Mouse (Mus musculus) hindbrain, postnatal 0 days (tissue): ENCODE data around the gene Nadk. TPM values are rescaled to one million over a fixed set of nuclear protein-coding genes. Genes with fewer than 3 reads are reported as not detected.

ENCODE experiments used
- ATAC-seq: fragments of 200-750 bp; cut with Nextera tagmentation; 2 replicates; pipeline ENCODE4 v1.8.0; 2017; ENCODE audit warnings: mild to moderate bottlenecking, moderate TSS enrichment, moderate library complexity
- DNase-seq: peaks from one replicate; pipeline ENCODE4 v3.0.0-alpha.2; 2015; ENCODE audit warnings: low spot score
- H3K27ac ChIP-seq: fragments of 300-500 bp; sonication (generic); 2 replicates; pipeline ENCODE4 v1.5.1; 2014; ENCODE audit warnings: mild to moderate bottlenecking
- H3K27me3 ChIP-seq: fragments of 300-500 bp; sonication (generic); 2 replicates; pipeline ENCODE4 v1.6.1; 2014; ENCODE audit warnings: low read length, mixed read lengths; ENCODE audit not compliant: insufficient read depth
- H3K36me3 ChIP-seq: fragments of 300-500 bp; sonication (generic); 2 replicates; pipeline ENCODE4 v1.6.1; 2014; ENCODE audit warnings: low read length, mixed read lengths; ENCODE audit not compliant: insufficient read depth
- H3K4me1 ChIP-seq: fragments of 300-500 bp; sonication (generic); 2 replicates; pipeline ENCODE4 v1.6.1; 2014; ENCODE audit warnings: antibody characterized with exemption, low read length, mixed read lengths; ENCODE audit not compliant: insufficient read depth
- H3K4me2 ChIP-seq: fragments of 300-500 bp; sonication (generic); 2 replicates; pipeline ENCODE4 v1.6.1; 2014; ENCODE audit warnings: low read depth, mild to moderate bottlenecking, low read length, moderate library complexity, mixed read lengths
- H3K4me3 ChIP-seq: fragments of 300-500 bp; sonication (generic); 2 replicates; pipeline ENCODE4 v1.5.1; 2014; ENCODE audit warnings: low read length
- H3K9ac ChIP-seq: fragments of 300-500 bp; sonication (generic); replicated peaks from 2 replicates; pipeline ENCODE4 v1.6.1; 2014; ENCODE audit warnings: mild to moderate bottlenecking, low read length, moderate library complexity, mixed read lengths
- H3K9me3 ChIP-seq: fragments of 300-500 bp; sonication (generic); 2 replicates; pipeline ENCODE4 v1.6.1; 2016; ENCODE audit warnings: low read length, mixed read lengths
- CTCF ChIP-seq: IDR thresholded peaks from 2 replicates; pipeline ENCODE4 v1.5.1; 2016; ENCODE audit warnings: antibody characterized with exemption, control low read depth, low read depth
- WGBS: fragments of 180-500 bp; shearing (Covaris S2); extraction: QIAGEN DNeasy Blood & Tissue Kit; methylation state at CpG from one replicate; pipeline ENCODE4 v1.1.7; 2014; 5-methylcytosine and 5-hydroxymethylcytosine counted together
- polyA plus RNA-seq: library from polyadenylated mRNA; unstranded; fragments of >200 nt; fragmentation: Nextera tagmentation; extraction: Ambion mirVana; gene quantifications from 2 replicates; pipeline ENCODE4 v1.2.1, GENCODE M21; 2015
- total RNA-seq: library from RNA; depleted of rRNA; stranded (reverse); fragments of >200 nt; gene quantifications from 2 replicates; pipeline ENCODE4 v1.2.3, GENCODE M21; 2014

Gene Nadk
- total and polyA plus RNA-seq, 2 experiments from 2014 or later: 57.5 to 98.6 TPM

DNA sequence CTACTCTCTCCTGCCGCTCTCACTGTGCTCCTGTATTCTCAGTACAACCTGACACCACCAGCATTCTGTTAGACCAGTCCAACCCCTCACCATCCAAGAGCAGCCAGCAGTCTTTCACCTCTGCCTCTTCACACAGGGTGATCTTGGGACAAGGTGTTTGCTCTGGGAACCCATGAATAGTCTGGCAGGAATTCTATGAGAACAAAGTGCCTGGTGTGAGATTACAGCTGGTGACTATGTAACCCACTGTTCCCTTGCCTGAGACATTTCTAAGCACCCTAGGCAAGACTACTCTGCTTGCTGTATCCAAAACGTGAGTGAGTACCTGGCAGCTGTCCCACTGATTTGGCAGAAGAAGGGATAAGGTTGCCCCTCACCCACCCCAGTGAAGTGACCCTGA is 1.2 kb upstream of the Nadk start:
- 52% methylated on average over 2 of the region's 2 CpGs for WGBS
- no peak for ATAC-seq
- no peaks in the 10 kb centered on the region for H3K27me3 ChIP-seq
- no peak for DNase-seq
- no peak overlapping the region for H3K27ac ChIP-seq
- no peak overlapping the region for H3K4me2 ChIP-seq
- peaks cover 14% of the 10 kb centered on the region; the same call in 1 of the 2 replicates for H3K4me1 ChIP-seq
- TF ChIP-seq CTCF: no peak
- no peak overlapping the region for H3K9ac ChIP-seq
- H3K4me3 ChIP-seq: no peak overlapping the region
- no peaks in the 10 kb centered on the region for H3K9me3 ChIP-seq
- peaks cover 35% of the 10 kb centered on the region for H3K36me3 ChIP-seq

DNA sequence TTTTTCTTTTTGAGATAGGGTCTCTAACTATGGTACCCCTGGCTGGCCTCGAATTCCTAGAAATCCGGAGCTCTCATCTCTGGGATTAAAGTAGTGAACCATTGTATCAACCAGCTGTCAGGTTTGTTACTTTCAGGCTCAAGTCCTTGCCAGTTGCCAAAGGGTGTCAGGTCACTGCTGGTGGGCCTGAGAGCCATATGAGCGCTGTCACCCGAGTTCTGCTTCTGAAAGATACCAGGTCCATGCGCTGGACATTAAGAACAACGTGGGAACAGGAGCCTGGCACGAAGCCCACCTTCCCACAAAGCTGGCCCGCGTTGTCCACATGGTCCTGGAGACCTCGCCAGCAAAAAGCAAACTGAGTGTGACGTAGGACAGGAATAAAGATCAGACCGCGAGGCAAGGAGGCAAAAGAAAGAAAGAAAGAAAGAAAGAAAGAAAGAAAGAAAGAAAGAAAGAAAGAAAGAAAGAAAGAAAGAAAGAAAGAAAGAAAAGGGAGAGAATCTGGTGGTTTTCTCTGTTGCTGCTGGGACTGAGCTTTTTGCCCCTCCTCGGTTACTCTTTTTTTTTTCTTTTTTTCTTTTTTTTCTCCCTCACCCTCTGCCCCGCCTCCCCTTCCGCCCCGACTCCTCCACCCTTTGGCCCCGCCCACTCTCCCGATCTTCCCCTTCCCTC is 684 bp downstream of the Nadk start:
- ATAC-seq (no peak), DNase-seq (peak; percentile 77)

DNA sequence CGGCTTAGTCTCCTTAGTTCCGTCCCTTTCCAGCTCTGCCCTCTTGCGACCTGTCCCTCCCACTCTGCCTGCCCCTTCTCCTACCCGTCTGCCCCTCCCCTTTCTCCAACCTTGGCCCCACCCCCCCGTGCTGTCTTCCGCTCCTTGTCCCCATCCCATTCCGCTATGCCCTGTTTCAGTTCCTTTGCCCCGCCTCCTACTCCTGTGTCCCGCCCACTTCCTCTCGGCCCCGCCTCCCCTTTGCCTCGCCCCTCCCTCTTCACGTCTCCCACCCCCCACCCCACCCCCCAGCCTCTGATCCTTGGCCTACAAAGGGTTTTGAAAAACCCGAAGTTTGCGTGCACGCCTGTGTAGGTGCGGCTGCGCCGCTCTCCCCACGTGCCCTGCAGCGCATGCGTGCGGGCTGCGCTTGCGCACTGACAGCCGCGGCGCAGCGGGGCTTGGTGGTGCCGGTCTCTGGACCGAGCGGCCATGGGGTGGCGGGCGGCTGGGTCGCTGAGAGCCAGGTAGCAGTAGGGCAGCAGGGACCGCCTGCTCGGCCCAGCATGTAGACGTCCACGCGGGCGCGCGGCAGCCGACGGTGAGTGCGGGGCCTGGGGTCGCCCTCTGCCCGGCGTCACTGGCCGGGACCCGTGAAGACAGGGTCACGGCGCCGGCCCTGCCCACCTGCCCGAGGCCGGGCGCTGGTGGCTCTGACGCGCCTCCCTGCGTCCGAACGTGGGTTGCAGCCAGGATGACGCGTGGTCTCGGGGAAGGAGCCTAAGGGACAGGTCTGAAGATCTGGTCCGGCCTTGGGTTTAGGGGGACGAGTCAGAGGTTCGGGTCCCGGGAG is 1.4 kb downstream of the Nadk start:
- Histone ChIP-seq H3K4me2 (peak overlapping the region; percentile 75), H3K9ac (peak overlapping the region; percentile 83), H3K4me3 (peak overlapping the region; percentile 88), H3K9me3 (no peaks in the 10 kb centered on the region), H3K27ac (peak overlapping the region; percentile 92), H3K4me1 (peaks cover 14% of the 10 kb centered on the region; the same call in 1 of the 2 replicates), H3K36me3 (peaks cover 24% of the 10 kb centered on the region), H3K27me3 (no peaks in the 10 kb centered on the region)
- DNase-seq: peak; percentile 98
- WGBS: under 1% methylated on average over 66 of the region's 69 CpGs
- TF ChIP-seq CTCF: peak; percentile 45
- ATAC-seq: peak; percentile 97

More for the DNA sequence above, 684 bp downstream of the Nadk start:
- no peak for TF ChIP-seq CTCF
- Histone ChIP-seq H3K9ac (0 out of 2 replicates have a peak overlapping the region, but pooled peaks have one; percentile 3), H3K4me1 (peaks cover 14% of the 10 kb centered on the region; the same call in 1 of the 2 replicates), H3K9me3 (no peaks in the 10 kb centered on the region), H3K4me2 (peak overlapping the region; percentile 75), H3K27me3 (no peaks in the 10 kb centered on the region), H3K36me3 (peaks cover 31% of the 10 kb centered on the region), H3K27ac (peak overlapping the region; percentile 92; the same call in 1 of the 2 replicates), H3K4me3 (peak overlapping the region; percentile 88)
- WGBS: 3% methylated on average over 18 of the region's 19 CpGs

DNA sequence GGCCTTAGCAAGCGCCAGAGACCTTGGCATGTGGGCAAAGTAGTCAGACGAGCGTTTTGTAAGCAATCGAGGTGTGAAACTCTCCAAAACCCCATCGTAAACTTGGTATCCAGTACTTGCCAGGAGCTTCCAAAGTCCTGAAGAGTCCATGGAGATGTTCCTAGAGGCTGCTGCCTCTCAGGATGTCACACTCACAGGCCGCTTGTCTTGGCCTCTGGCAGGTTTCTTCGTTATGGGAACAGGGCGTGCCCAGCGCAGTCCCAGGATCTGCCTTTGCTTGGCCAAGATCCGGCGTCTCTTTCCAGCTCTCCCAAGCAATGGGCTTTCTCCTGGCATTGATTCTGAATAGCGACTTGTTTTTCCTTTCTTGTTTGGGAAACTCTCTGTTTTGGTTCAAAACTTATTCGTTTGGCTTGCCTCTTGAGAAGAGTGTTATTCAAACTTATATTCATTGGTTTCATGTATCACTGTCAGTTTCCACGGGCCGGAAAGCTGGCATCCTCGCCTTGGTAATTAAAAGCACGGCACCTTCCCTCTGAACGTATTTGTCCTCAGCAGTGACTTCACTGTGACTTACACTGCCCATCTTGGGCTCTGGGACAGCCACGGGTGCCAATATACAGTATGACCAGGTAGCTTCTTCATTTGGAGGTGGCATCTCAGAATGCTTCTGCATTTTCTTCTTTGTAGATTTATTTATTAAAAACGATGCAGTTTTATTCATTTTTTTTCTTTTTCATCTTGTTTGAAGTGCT is 2.3 kb downstream of the Nadk start:
- peak overlapping the region; percentile 92 for H3K27ac ChIP-seq
- H3K4me3 ChIP-seq: peak overlapping the region; percentile 88
- H3K4me2 ChIP-seq: peak overlapping the region; percentile 75
- H3K9me3 ChIP-seq: no peaks in the 10 kb centered on the region
- no peaks in the 10 kb centered on the region for H3K27me3 ChIP-seq
- peaks cover 14% of the 10 kb centered on the region; the same call in 1 of the 2 replicates for H3K4me1 ChIP-seq
- DNase-seq: peak; percentile 46
- TF ChIP-seq CTCF: no peak
- peak overlapping the region; percentile 83 for H3K9ac ChIP-seq
- ATAC-seq: no peak
- WGBS: 11% methylated on average over 20 of the region's 20 CpGs
- peaks cover 15% of the 10 kb centered on the region for H3K36me3 ChIP-seq

DNA sequence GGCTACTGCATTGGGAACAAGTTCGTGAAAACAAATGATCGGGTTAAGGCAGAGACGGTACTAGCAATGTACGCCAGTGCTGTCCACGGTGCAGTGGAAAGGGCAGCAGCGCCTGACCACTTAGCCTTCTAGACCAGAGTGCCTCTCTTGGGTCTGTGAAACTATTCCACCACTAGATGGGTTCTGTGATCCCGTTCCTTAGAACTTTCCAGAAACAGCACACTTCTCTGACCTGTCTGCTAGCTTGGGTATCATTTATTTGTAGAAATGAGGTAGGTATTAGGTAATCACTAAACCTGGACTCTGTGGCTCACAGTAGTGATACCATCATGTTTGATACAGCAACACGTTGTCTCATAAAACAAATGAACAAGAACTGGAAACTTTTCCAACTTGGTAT is 4.4 kb downstream of the Nadk start:
- Histone ChIP-seq H3K36me3 (no peaks in the 10 kb centered on the region), H3K9me3 (no peaks in the 10 kb centered on the region), H3K9ac (no peak overlapping the region), H3K4me1 (peaks cover 14% of the 10 kb centered on the region; the same call in 1 of the 2 replicates), H3K27me3 (no peaks in the 10 kb centered on the region), H3K4me3 (no peak overlapping the region), H3K4me2 (no peak overlapping the region), H3K27ac (no peak overlapping the region)
- 73% methylated on average over 8 of the region's 8 CpGs for WGBS
- no peak for DNase-seq
- no peak for ATAC-seq
- no peak for TF ChIP-seq CTCF

DNA sequence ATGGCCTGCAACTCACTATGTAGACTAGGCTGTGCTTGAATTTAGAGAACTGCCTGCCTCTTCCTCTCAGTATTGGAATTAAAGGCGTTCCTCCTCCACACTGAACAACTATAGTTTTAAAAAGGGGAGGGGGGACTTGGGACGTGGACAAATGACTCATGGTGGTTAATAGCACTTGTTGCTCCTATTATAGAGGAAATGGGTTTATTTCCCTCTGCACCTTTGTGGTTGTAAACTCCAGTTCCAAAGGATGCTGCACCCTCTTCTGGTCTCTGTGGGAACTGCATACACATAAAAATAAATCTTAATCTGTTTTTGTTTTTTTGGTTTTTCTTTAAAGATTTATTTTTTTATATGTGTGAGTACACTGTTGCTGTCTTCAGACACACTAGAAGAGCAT is 6.0 kb downstream of the Nadk start:
- Histone ChIP-seq H3K27me3 (no peaks in the 10 kb centered on the region), H3K4me1 (peaks cover 9% of the 10 kb centered on the region; the same call in 1 of the 2 replicates), H3K36me3 (no peaks in the 10 kb centered on the region), H3K4me3 (no peak overlapping the region), H3K9me3 (no peaks in the 10 kb centered on the region), H3K9ac (no peak overlapping the region), H3K27ac (no peak overlapping the region), H3K4me2 (no peak overlapping the region)
- 34% methylated on average over 2 of the region's 2 CpGs for WGBS
- ATAC-seq (no peak), DNase-seq (peak; percentile 64)
- TF ChIP-seq CTCF: peak; percentile 81
